Mouse (Mus musculus): ENCODE data around the gene Xrcc1.

DNA sequence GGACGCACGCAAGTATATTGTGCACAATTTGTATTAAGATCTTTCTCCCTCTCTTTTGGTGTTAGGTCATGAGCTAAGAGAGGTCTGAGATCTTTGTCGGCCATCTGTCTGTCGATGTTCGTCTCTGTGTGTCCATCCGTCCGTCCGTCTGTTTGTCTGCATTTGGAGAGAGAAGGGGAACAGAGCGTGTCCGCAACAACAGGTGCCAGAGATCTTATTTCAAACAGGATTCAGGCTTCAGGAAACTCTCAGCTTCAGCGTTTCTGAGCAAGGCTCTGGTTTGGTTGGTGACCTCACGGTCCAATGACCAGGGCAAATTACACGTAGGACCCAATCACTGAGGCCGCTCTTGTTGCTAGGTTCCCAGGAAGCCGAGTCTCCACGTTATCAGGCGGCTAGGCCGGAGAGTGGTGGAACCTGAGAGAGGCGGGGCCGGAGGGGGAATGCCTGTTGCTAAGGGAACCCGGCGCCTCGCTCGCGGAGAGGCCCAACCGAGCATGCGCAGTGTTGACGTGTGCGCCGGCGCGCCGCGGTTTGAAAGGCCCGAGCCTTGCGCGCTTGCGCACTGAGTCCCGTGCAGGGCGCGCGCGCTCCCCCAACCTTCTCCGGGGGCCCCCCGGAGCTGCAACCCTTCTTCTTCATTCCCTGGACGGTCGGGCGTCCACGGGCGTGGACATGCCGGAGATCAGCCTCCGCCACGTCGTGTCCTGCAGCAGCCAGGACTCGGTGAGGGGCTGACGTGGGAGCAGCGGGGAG, 723 bp downstream of the Xrcc1 start:
- no peak for TF ChIP-seq CTCF (IDR thresholded peaks at IDR 0.05; ENCODE audit: extremely low read depth, insufficient read depth, insufficient read length, insufficient replicate concordance)
- peak; percentile 1; the same call in 1 of the 2 replicates for TF ChIP-seq POLR2A (IDR thresholded peaks at IDR 0.05; ENCODE audit: low read depth, low read length)

Measured in spleen, adult 2 months (tissue).